9 mouse cellular contexts compared by ENCODE assay signal in the genomic region with DNA sequence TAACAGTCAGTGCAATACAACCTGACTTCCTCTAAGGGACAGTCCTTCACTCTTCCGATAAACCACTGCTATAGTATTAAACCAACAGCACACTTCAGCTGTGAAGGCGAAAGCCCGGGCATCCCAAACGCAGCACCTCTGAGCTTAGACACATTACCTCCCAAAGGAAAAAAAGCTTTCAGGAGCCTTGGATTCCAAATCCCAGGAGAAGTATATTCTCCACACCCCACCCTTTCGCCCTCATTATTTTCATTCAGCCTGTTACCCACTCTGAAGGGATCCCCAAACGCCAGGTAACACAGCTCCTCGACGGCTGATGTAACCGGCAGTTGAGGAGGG. TPM values are rescaled to one million over a fixed set of nuclear protein-coding genes. Genes with fewer than 3 reads are reported as not detected.
A peak's percentile ranks its signal among the peaks of the same experiment; 100 is the strongest.
DNase-seq lines count a peak whose midpoint lies in the region; ATAC-seq lines count a peak whose summit lies in the region.
"Had no signal": no experiment of that assay in that cellular context is flagged by ENCODE, and none has a peak within 500 bp of the region (broad histone marks: within the 10 kb centered on the region; RNA-seq: fewer than 3 reads in every experiment).

No protein-coding gene starts in this region.

- no peaks in the 10 kb centered on the region for H3K9me3 ChIP-seq in kidney, embryonic 15.5 days (replicated peaks)
- no peaks in the 10 kb centered on the region for H3K9me3 ChIP-seq in hindbrain, embryonic 13.5 days
- H3K9me3 ChIP-seq in midbrain, embryonic 13.5 days, result no peaks in the 10 kb centered on the region

- H3K27me3 ChIP-seq in kidney, embryonic 15.5 days, result no peaks in the 10 kb centered on the region
- no peaks in the 10 kb centered on the region for H3K27me3 ChIP-seq in hindbrain, embryonic 13.5 days
- H3K27me3 ChIP-seq in midbrain, embryonic 13.5 days, result no peaks in the 10 kb centered on the region
- H3K27me3 ChIP-seq: Patski had no signal

- no peak for DNase-seq in kidney, postnatal 36 days
- no peak for DNase-seq in frontal cortex, postnatal 25 days (ENCODE audit: low spot score in 2 of 2)
- DNase-seq in cerebellum, postnatal 10 days, result no peak
- DNase-seq in right cerebral cortex, adult 2 months (ENCODE audit: low spot score in 2 of 2), result no peak

- ATAC-seq in kidney, embryonic 15.5 days (replicated peaks; ENCODE audit: low FRiP score), result no peak
- no peak for ATAC-seq in hindbrain, embryonic 13.5 days (ENCODE audit: low FRiP score)
- peak; percentile 0; the same call in 1 of the 2 replicates for ATAC-seq in midbrain, embryonic 13.5 days

- peak overlapping the region; percentile 100 for H3K4me3 ChIP-seq in kidney, embryonic 15.5 days (replicated peaks)
- peak overlapping the region; percentile 84 for H3K4me3 ChIP-seq in brown adipose tissue, adult 24 weeks (ENCODE audit: insufficient read depth, low read depth, low read length)
- peak overlapping the region; percentile 93 for H3K4me3 ChIP-seq in hindbrain, embryonic 13.5 days
- peak overlapping the region; percentile 100 for H3K4me3 ChIP-seq in midbrain, embryonic 13.5 days (replicated peaks)

- H3K9ac ChIP-seq in kidney, embryonic 15.5 days, result peak overlapping the region; percentile 100
- peak overlapping the region; percentile 99 for H3K9ac ChIP-seq in hindbrain, embryonic 13.5 days
- peak overlapping the region; percentile 99 for H3K9ac ChIP-seq in midbrain, embryonic 13.5 days (replicated peaks)

- H3K36me3 ChIP-seq in kidney, embryonic 15.5 days, result peaks cover 47% of the 10 kb centered on the region
- peaks cover 45% of the 10 kb centered on the region for H3K36me3 ChIP-seq in hindbrain, embryonic 13.5 days
- H3K36me3 ChIP-seq in midbrain, embryonic 13.5 days, result peaks cover 46% of the 10 kb centered on the region

- peaks cover 18% of the 10 kb centered on the region for H3K4me1 ChIP-seq in kidney, embryonic 15.5 days
- H3K4me1 ChIP-seq in brown adipose tissue, adult 24 weeks (ENCODE audit: control insufficient read depth, insufficient read depth, insufficient read length, low read length), result no peaks in the 10 kb centered on the region
- peaks cover 22% of the 10 kb centered on the region for H3K4me1 ChIP-seq in hindbrain, embryonic 13.5 days (replicated peaks)
- peaks cover 23% of the 10 kb centered on the region for H3K4me1 ChIP-seq in midbrain, embryonic 13.5 days (replicated peaks)

- H3K27ac ChIP-seq in kidney, embryonic 15.5 days, result peak overlapping the region; percentile 100
- peak overlapping the region; percentile 46; the same call in 1 of the 2 replicates for H3K27ac ChIP-seq in brown adipose tissue, adult 24 weeks (replicated peaks; ENCODE audit: low read depth, low read length)
- H3K27ac ChIP-seq in hindbrain, embryonic 13.5 days, result peak overlapping the region; percentile 100
- peak overlapping the region; percentile 99 for H3K27ac ChIP-seq in midbrain, embryonic 13.5 days

- H3K4me2 ChIP-seq in kidney, embryonic 15.5 days, result peak overlapping the region; percentile 63
- peak overlapping the region; percentile 78 for H3K4me2 ChIP-seq in hindbrain, embryonic 13.5 days
- peak overlapping the region; percentile 79 for H3K4me2 ChIP-seq in midbrain, embryonic 13.5 days (replicated peaks)

- 4% methylated on average over 9 of the region's 9 CpGs for WGBS in kidney, embryonic 15.5 days
- WGBS in hindbrain, embryonic 13.5 days, result 6% methylated on average over 9 of the region's 9 CpGs
- 5% methylated on average over 9 of the region's 9 CpGs for WGBS in midbrain, embryonic 13.5 days

RNA-seq across cellular contexts. Expression of a gene that starts 1.6 kb away (rescaled TPM):
- polyA plus RNA-seq in kidney, embryonic 15.5 days (2015; fragmentation: Nextera tagmentation; extraction: Ambion mirVana), result 49.3 and 51.7 TPM in 2 replicates
- 21.4 and 27.7 TPM in 2 replicates for polyA plus RNA-seq in brown adipose tissue, adult 24 weeks (2012; ENCODE audit: insufficient read depth, insufficient read length, missing spikeins)
- 61.6 and 65.4 TPM in 2 replicates for polyA plus RNA-seq in hindbrain, embryonic 13.5 days (2015; fragmentation: Nextera tagmentation; extraction: Ambion mirVana)
- polyA plus RNA-seq in midbrain, embryonic 13.5 days (2015; fragmentation: Nextera tagmentation; extraction: Ambion mirVana), result 65.1 and 76.5 TPM in 2 replicates

RNA-seq across cellular contexts. Expression of a gene that starts 14.5 kb away (rescaled TPM):
- polyA plus RNA-seq in kidney, embryonic 15.5 days (2015; fragmentation: Nextera tagmentation; extraction: Ambion mirVana), result 154 and 156 TPM in 2 replicates
- 184 and 254 TPM in 2 replicates for polyA plus RNA-seq in brown adipose tissue, adult 24 weeks (2012; ENCODE audit: insufficient read depth, insufficient read length, missing spikeins)
- 118 and 120 TPM in 2 replicates for polyA plus RNA-seq in hindbrain, embryonic 13.5 days (2015; fragmentation: Nextera tagmentation; extraction: Ambion mirVana)
- polyA plus RNA-seq in midbrain, embryonic 13.5 days (2015; fragmentation: Nextera tagmentation; extraction: Ambion mirVana), result 117 and 124 TPM in 2 replicates

RNA-seq across cellular contexts. Expression of a gene that starts 26.4 kb away (rescaled TPM):
- polyA plus RNA-seq in kidney, embryonic 15.5 days (2015; fragmentation: Nextera tagmentation; extraction: Ambion mirVana), result 52.7 and 56.0 TPM in 2 replicates
- polyA plus RNA-seq in brown adipose tissue, adult 24 weeks (2012; ENCODE audit: insufficient read depth, insufficient read length, missing spikeins), result 34.7 and 38.2 TPM in 2 replicates
- 63.7 and 64.5 TPM in 2 replicates for polyA plus RNA-seq in hindbrain, embryonic 13.5 days (2015; fragmentation: Nextera tagmentation; extraction: Ambion mirVana)
- polyA plus RNA-seq in midbrain, embryonic 13.5 days (2015; fragmentation: Nextera tagmentation; extraction: Ambion mirVana), result 63.7 and 69.5 TPM in 2 replicates

RNA-seq across cellular contexts. Expression of a gene that starts 38.7 kb away (rescaled TPM):
- polyA plus RNA-seq in kidney, embryonic 15.5 days (2015; fragmentation: Nextera tagmentation; extraction: Ambion mirVana), result 13.4 and 25.1 TPM in 2 replicates
- 236 and 316 TPM in 2 replicates for polyA plus RNA-seq in brown adipose tissue, adult 24 weeks (2012; ENCODE audit: insufficient read depth, insufficient read length, missing spikeins)
- polyA plus RNA-seq in hindbrain, embryonic 13.5 days (2015; fragmentation: Nextera tagmentation; extraction: Ambion mirVana), result 1.5 and 4.1 TPM in 2 replicates
- polyA plus RNA-seq in midbrain, embryonic 13.5 days (2015; fragmentation: Nextera tagmentation; extraction: Ambion mirVana), result 0.32 and 0.49 TPM in 2 replicates

Comparison
In these comparisons a context has a peak if more than half of its experiments do, and no peak if none do; other contexts are left out.
1. H3K27ac ChIP-seq: peak in every context shown above with its lines; median percentile 100 in kidney, embryonic 15.5 days; 100 in hindbrain, embryonic 13.5 days; 99 in midbrain, embryonic 13.5 days; 46 in brown adipose tissue, adult 24 weeks.